Mouse (Mus musculus): ENCODE measurements around the gene L1td1.

L1td1 gene

GRCm38 (mm10) chr4:98743209-98743905 is 16.8 kb downstream of the L1td1 start:
- no peak for DNase-seq

- peak in 1 of 2 experiments; percentile 15 for DNase-seq
Measured at GRCm38 (mm10) chr4:98743906-98744210, 17.3 kb downstream of the L1td1 start.

GRCm38 (mm10) chr4:98754456-98754855 is 27.9 kb downstream of the L1td1 start:
- DNase-seq = no peak

- peak in 1 of 2 experiments; percentile 24 for DNase-seq
Measured at GRCm38 (mm10) chr4:98756141-98756540, 29.6 kb downstream of the L1td1 start.

GRCm38 (mm10) chr4:98758012-98758821 is 31.7 kb downstream of the L1td1 start:
- DNase-seq = no peak

GRCm38 (mm10) chr4:98758872-98759518 is 32.5 kb downstream of the L1td1 start:
- no peak for DNase-seq

- no peak for DNase-seq
Measured at GRCm38 (mm10) chr4:98767134-98768133, 40.9 kb downstream of the L1td1 start.

- no peak for DNase-seq
Measured at GRCm38 (mm10) chr4:98773785-98774184, 47.3 kb downstream of the L1td1 start.

GRCm38 (mm10) chr4:98776721-98777427 is 50.3 kb downstream of the L1td1 start:
- no peak for DNase-seq

- no peak for DNase-seq
Measured at GRCm38 (mm10) chr4:98777464-98777863, 50.9 kb downstream of the L1td1 start.

GRCm38 (mm10) chr4:98778219-98778618 is 51.7 kb downstream of the L1td1 start:
- DNase-seq = no peak

GRCm38 (mm10) chr4:98785851-98786250 is 59.3 kb downstream of the L1td1 start:
- DNase-seq = no peak

- DNase-seq = no peak
Measured at GRCm38 (mm10) chr4:98786281-98786680, 59.7 kb downstream of the L1td1 start.

All from kidney, postnatal 36 days (tissue).